ENCODE assay signal across 23 mouse cellular contexts in genomic region chr6:4532898-4533297, GRCm38 (mm10). TPM values are rescaled to one million over a fixed set of nuclear protein-coding genes. Genes with fewer than 3 reads are reported as not detected.
DNase-seq lines count a peak whose midpoint lies in the region; ATAC-seq and TF ChIP-seq lines count a peak whose summit lies in the region.
"Had no signal": no experiment of that assay in that cellular context is flagged by ENCODE, and none has a peak within 500 bp of the region (broad histone marks: within the 10 kb centered on the region; RNA-seq: fewer than 3 reads in every experiment).

No protein-coding gene starts in this region.

- no peaks in the 10 kb centered on the region for H3K27me3 ChIP-seq in Patski
- H3K27me3 ChIP-seq: CH12.LX had no signal

- in situ Hi-C loops in Patski (cut with MboI; ENCODE audit: low pct_unique_long_range_greater_than_20kb) = loop anchor here (25.0 kb wide), 2 partner anchors 446 to 1021 kb away; partner anchors contain the start of gene Bet1

- TF ChIP-seq CTCF in Patski (IDR thresholded peaks at IDR 0.05) = no peak
- TF ChIP-seq CTCF in embryonic fibroblast, embryonic 13.5 days (IDR thresholded peaks at IDR 0.05; ENCODE audit: borderline replicate concordance, insufficient read depth, low read length) = no peak

- no peak for TF ChIP-seq POLR2A in embryonic fibroblast, embryonic 13.5 days (IDR thresholded peaks at IDR 0.05; ENCODE audit: low read depth, low read length)

- CTCF ChIA-PET in Patski (lab: Charles Lee) = interaction anchor here (0.8 to 1.5 kb wide), 4 partner anchors 12 to 33 kb away, joined by 3 to 5 read pairs (median 3); no protein-coding TSS in a partner anchor

- H3K27ac ChIP-seq in embryonic fibroblast, embryonic 13.5 days (ENCODE audit: insufficient read depth, low read length) = peak overlapping the region; percentile 79

- peak; percentile 63 for DNase-seq in Muller cell, postnatal 12 days (ENCODE audit: inconsistent ontology term)
- DNase-seq in Patski (ENCODE audit: low read depth, low spot score) = no peak
- DNase-seq in ovary, postnatal 36 days (ENCODE audit: low spot score) = no peak
- no peak for DNase-seq in cerebellum, postnatal 10 days
- DNase-seq: adrenal gland, adult 2 months; adrenal gland, adult 8-10 months; adrenal gland, postnatal 10 days; adrenal gland, postnatal 14 days; adrenal gland, postnatal 25 days; adrenal gland, postnatal 36 days; B cell, adult 2 months; cerebellum, adult 11 months; cerebellum, adult 11-12 months; cerebellum, adult 18-20 months; cerebellum, adult 2 months; cerebellum, adult 8-10 months had no signal

- POLR2A ChIA-PET in Patski (lab: Charles Lee) = no interaction called here

- peak; percentile 58 for ATAC-seq in Patski
- ATAC-seq in megakaryocyte, adult 5-6 weeks (ENCODE audit: poor library complexity, severe bottlenecking) = no peak
- ATAC-seq: activated CD4-positive, CD25-positive, alpha-beta regulatory T cell, adult 4 months; CD4-positive, CD25-positive, alpha-beta regulatory T cell, adult 4 months had no signal

- no peak overlapping the region for H3K4me3 ChIP-seq in embryonic fibroblast, embryonic 13.5 days (ENCODE audit: insufficient read depth, low read length)

- peaks cover 6% of the 10 kb centered on the region; the same call in 1 of the 2 replicates for H3K4me1 ChIP-seq in embryonic fibroblast, embryonic 13.5 days (ENCODE audit: control insufficient read depth, insufficient read depth, low read length)

RNA-seq across cellular contexts. Expression of gene Col1a2, which starts 28.3 kb away (rescaled TPM):
- 5.4 TPM for polyA plus RNA-seq in Patski (2021)
- polyA plus RNA-seq in embryonic fibroblast, embryonic 13.5 days (2011; ENCODE audit: insufficient read length, low read depth, missing spikeins) = 3,465 and 4,838 TPM in 2 replicates
- total RNA-seq in megakaryocyte, adult 5-6 weeks (2015) = 0.87 and 1.2 TPM in 2 replicates
- total RNA-seq in megakaryocyte, adult 5-6 weeks (2017) = 1.1 and 1.6 TPM in 2 replicates
- total RNA-seq: CH12.LX, MEL had no signal
- polyA plus RNA-seq: activated CD4-positive, CD25-positive, alpha-beta regulatory T cell, adult 4 months; G1E had no signal

Comparison
In these comparisons a context has a peak if more than half of its experiments do, and no peak if none do; other contexts are left out.
1. RNA of gene Col1a2, which starts 28.3 kb away (polyA plus RNA-seq): 3,465 to 4,838 TPM in embryonic fibroblast, embryonic 13.5 days; 5.4 TPM in Patski (single experiment); every median in the first group is over 100 times any median in the second.